Mouse (Mus musculus): Measurements from ENCODE around the gene Hormad1. TPM values are rescaled to one million over a fixed set of nuclear protein-coding genes. Genes with fewer than 3 reads are reported as not detected.

Hormad1 gene
- polyA plus RNA-seq (2016; fragmentation: Nextera tagmentation; extraction: Ambion mirVana), result not detected in 2 replicates

- Histone ChIP-seq H3K36me3 (no peaks in the 10 kb centered on the region), H3K27ac (no peak within 1 kb of the TSS), H3K9me3 (no peaks in the 10 kb centered on the region), H3K4me3 (replicated peaks) (no peak within 1 kb of the TSS), H3K4me1 (replicated peaks) (no peaks in the 10 kb centered on the region), H3K9ac (replicated peaks) (no peak within 1 kb of the TSS), H3K4me2 (no peak within 1 kb of the TSS), H3K27me3 (no peaks in the 10 kb centered on the region)
- ATAC-seq (ENCODE audit: insufficient number of reproducible peaks, insufficient read depth, low FRiP score, low TSS enrichment, low read depth), result no peak
- 89% methylated on average over 27 of the region's 27 CpGs for WGBS
These were observed at the start of gene Hormad1 for GRCm38 (mm10) chr3:95559437-95559836. Hormad1 (plus strand) TSS chr3:95559677.

GRCm38 (mm10) chr3:95511611-95512180, 47.8 kb upstream of the Hormad1 start:
- Histone ChIP-seq H3K27me3 (no peaks in the 10 kb centered on the region), H3K27ac (no peak overlapping the region), H3K36me3 (peaks cover 8% of the 10 kb centered on the region; the same call in 1 of the 2 replicates), H3K9ac (replicated peaks) (no peak overlapping the region), H3K4me3 (replicated peaks) (no peak overlapping the region), H3K4me1 (replicated peaks) (no peaks in the 10 kb centered on the region), H3K4me2 (no peak overlapping the region), H3K9me3 (no peaks in the 10 kb centered on the region)
- WGBS, result 84% methylated on average over 9 of the region's 9 CpGs
- no peak for ATAC-seq (ENCODE audit: insufficient number of reproducible peaks, insufficient read depth, low FRiP score, low TSS enrichment, low read depth)

- WGBS, result 89% methylated on average over 3 of the region's 3 CpGs
- no peak for ATAC-seq (ENCODE audit: insufficient number of reproducible peaks, insufficient read depth, low FRiP score, low TSS enrichment, low read depth)
These were observed 42.8 kb upstream of the Hormad1 start for GRCm38 (mm10) chr3:95516614-95517041.

GRCm38 (mm10) chr3:95517493-95517898, 42.0 kb upstream of the Hormad1 start:
- H3K27ac ChIP-seq, result no peak overlapping the region
- H3K9ac ChIP-seq (replicated peaks), result no peak overlapping the region
- no peaks in the 10 kb centered on the region for H3K9me3 ChIP-seq
- no peak overlapping the region for H3K4me3 ChIP-seq (replicated peaks)
- 28% methylated on average over 10 of the region's 10 CpGs for WGBS
- no peaks in the 10 kb centered on the region for H3K27me3 ChIP-seq
- H3K36me3 ChIP-seq, result no peaks in the 10 kb centered on the region
- no peak for ATAC-seq (ENCODE audit: insufficient number of reproducible peaks, insufficient read depth, low FRiP score, low TSS enrichment, low read depth)
- no peak overlapping the region for H3K4me2 ChIP-seq
- 0 out of 2 replicates have a peak, but pooled peaks cover 3% of the 10 kb centered on the region for H3K4me1 ChIP-seq (replicated peaks)

More at GRCm38 (mm10) chr3:95516614-95517041, 42.8 kb upstream of the Hormad1 start:
- Histone ChIP-seq H3K4me2 (no peak overlapping the region), H3K27me3 (no peaks in the 10 kb centered on the region), H3K4me1 (replicated peaks) (0 out of 2 replicates have a peak, but pooled peaks cover 3% of the 10 kb centered on the region), H3K36me3 (no peaks in the 10 kb centered on the region), H3K27ac (no peak overlapping the region), H3K9ac (replicated peaks) (no peak overlapping the region), H3K4me3 (replicated peaks) (no peak overlapping the region), H3K9me3 (no peaks in the 10 kb centered on the region)

GRCm38 (mm10) chr3:95518891-95519290, 40.6 kb upstream of the Hormad1 start:
- Histone ChIP-seq H3K9me3 (no peaks in the 10 kb centered on the region), H3K4me3 (replicated peaks) (no peak overlapping the region), H3K9ac (replicated peaks) (no peak overlapping the region), H3K27me3 (no peaks in the 10 kb centered on the region), H3K36me3 (no peaks in the 10 kb centered on the region), H3K4me2 (no peak overlapping the region), H3K27ac (no peak overlapping the region), H3K4me1 (replicated peaks) (0 out of 2 replicates have a peak, but pooled peaks cover 3% of the 10 kb centered on the region)
- 79% methylated on average over 7 of the region's 7 CpGs for WGBS
- ATAC-seq (ENCODE audit: insufficient number of reproducible peaks, insufficient read depth, low FRiP score, low TSS enrichment, low read depth), result no peak

- no peaks in the 10 kb centered on the region for H3K27me3 ChIP-seq
- H3K9ac ChIP-seq (replicated peaks), result no peak overlapping the region
- 74% methylated on average over 2 of the region's 2 CpGs for WGBS
- H3K4me1 ChIP-seq (replicated peaks), result 0 out of 2 replicates have a peak, but pooled peaks cover 3% of the 10 kb centered on the region
- ATAC-seq (ENCODE audit: insufficient number of reproducible peaks, insufficient read depth, low FRiP score, low TSS enrichment, low read depth), result no peak
- H3K27ac ChIP-seq, result no peak overlapping the region
- no peaks in the 10 kb centered on the region for H3K9me3 ChIP-seq
- no peak overlapping the region for H3K4me3 ChIP-seq (replicated peaks)
- H3K36me3 ChIP-seq, result no peaks in the 10 kb centered on the region
- no peak overlapping the region for H3K4me2 ChIP-seq
These were observed 40.2 kb upstream of the Hormad1 start for GRCm38 (mm10) chr3:95519315-95519714.

- WGBS, result 83% methylated on average over 3 of the region's 3 CpGs
- no peaks in the 10 kb centered on the region for H3K36me3 ChIP-seq
- no peaks in the 10 kb centered on the region for H3K9me3 ChIP-seq
- H3K27me3 ChIP-seq, result no peaks in the 10 kb centered on the region
- no peak for ATAC-seq (ENCODE audit: insufficient number of reproducible peaks, insufficient read depth, low FRiP score, low TSS enrichment, low read depth)
- H3K9ac ChIP-seq (replicated peaks), result no peak overlapping the region
- no peak overlapping the region for H3K27ac ChIP-seq
- H3K4me3 ChIP-seq (replicated peaks), result no peak overlapping the region
- 0 out of 2 replicates have a peak, but pooled peaks cover 3% of the 10 kb centered on the region for H3K4me1 ChIP-seq (replicated peaks)
- H3K4me2 ChIP-seq, result no peak overlapping the region
These were observed 39.4 kb upstream of the Hormad1 start for GRCm38 (mm10) chr3:95520100-95520499.

- H3K4me2 ChIP-seq, result no peak overlapping the region
These were observed 38.3 kb upstream of the Hormad1 start for GRCm38 (mm10) chr3:95521168-95521567.

GRCm38 (mm10) chr3:95523662-95524061, 35.8 kb upstream of the Hormad1 start:
- 75% methylated on average over 3 of the region's 3 CpGs for WGBS
- no peaks in the 10 kb centered on the region for H3K36me3 ChIP-seq
- no peak overlapping the region for H3K9ac ChIP-seq (replicated peaks)
- H3K4me1 ChIP-seq (replicated peaks), result no peaks in the 10 kb centered on the region
- H3K27me3 ChIP-seq, result no peaks in the 10 kb centered on the region
- no peak overlapping the region for H3K4me3 ChIP-seq (replicated peaks)
- no peak overlapping the region for H3K4me2 ChIP-seq
- no peak for ATAC-seq (ENCODE audit: insufficient number of reproducible peaks, insufficient read depth, low FRiP score, low TSS enrichment, low read depth)
- no peaks in the 10 kb centered on the region for H3K9me3 ChIP-seq
- H3K27ac ChIP-seq, result no peak overlapping the region

More at GRCm38 (mm10) chr3:95521168-95521567, 38.3 kb upstream of the Hormad1 start:
- 94% methylated on average over 10 of the region's 10 CpGs for WGBS
- ATAC-seq (ENCODE audit: insufficient number of reproducible peaks, insufficient read depth, low FRiP score, low TSS enrichment, low read depth), result no peak
- H3K9me3 ChIP-seq, result no peaks in the 10 kb centered on the region
- H3K4me3 ChIP-seq (replicated peaks), result no peak overlapping the region
- no peaks in the 10 kb centered on the region for H3K36me3 ChIP-seq
- no peak overlapping the region for H3K27ac ChIP-seq
- H3K9ac ChIP-seq (replicated peaks), result no peak overlapping the region
- H3K4me1 ChIP-seq (replicated peaks), result 0 out of 2 replicates have a peak, but pooled peaks cover 3% of the 10 kb centered on the region
- H3K27me3 ChIP-seq, result no peaks in the 10 kb centered on the region

- H3K36me3 ChIP-seq, result no peaks in the 10 kb centered on the region
- H3K27me3 ChIP-seq, result no peaks in the 10 kb centered on the region
- H3K4me1 ChIP-seq (replicated peaks), result no peaks in the 10 kb centered on the region
- no peaks in the 10 kb centered on the region for H3K9me3 ChIP-seq
- 66% methylated on average over 2 of the region's 2 CpGs for WGBS
- no peak overlapping the region for H3K4me2 ChIP-seq
- no peak overlapping the region for H3K27ac ChIP-seq
- no peak for ATAC-seq (ENCODE audit: insufficient number of reproducible peaks, insufficient read depth, low FRiP score, low TSS enrichment, low read depth)
- H3K9ac ChIP-seq (replicated peaks), result no peak overlapping the region
- no peak overlapping the region for H3K4me3 ChIP-seq (replicated peaks)
These were observed 34.8 kb upstream of the Hormad1 start for GRCm38 (mm10) chr3:95524673-95525072.

GRCm38 (mm10) chr3:95526111-95526510, 33.4 kb upstream of the Hormad1 start:
- ATAC-seq (ENCODE audit: insufficient number of reproducible peaks, insufficient read depth, low FRiP score, low TSS enrichment, low read depth), result no peak
- no peaks in the 10 kb centered on the region for H3K36me3 ChIP-seq
- no peak overlapping the region for H3K27ac ChIP-seq
- H3K4me3 ChIP-seq (replicated peaks), result no peak overlapping the region
- H3K4me1 ChIP-seq (replicated peaks), result no peaks in the 10 kb centered on the region
- H3K9me3 ChIP-seq, result no peaks in the 10 kb centered on the region
- no peak overlapping the region for H3K9ac ChIP-seq (replicated peaks)
- no peak overlapping the region for H3K4me2 ChIP-seq
- no peaks in the 10 kb centered on the region for H3K27me3 ChIP-seq

Data from limb, embryonic 12.5 days (tissue).